Mouse (Mus musculus) left cerebral cortex, postnatal 10 days (tissue): ENCODE measurements at regions not wholly inside any gene's neighbourhood (a gene's known extent, or its start where the extent isn't known, plus 50 kb on each side); places are given as distances from the start of the nearest gene placed in this dataset.

Experiments used
- DNase-seq, 2 experiments: peaks; one replicate each; pipeline ENCODE4 v3.0.0; 2021 to 2022; ENCODE audit warnings: low spot score in 2 of 2, mixed read lengths in 1 of 2; ENCODE audit errors: extremely low spot score in 1 of 2
- intact Hi-C: fragments of 180-260 bp; cut with DNase I; formaldehyde crosslinking; loops from one replicate; pipeline ENCODE4 v1.15.1; 2025

- no peak for DNase-seq
Measured at GRCm38 (mm10) chr1:152313480-152313879, 73.0 kb downstream of the Tsen15 start.

DNA sequence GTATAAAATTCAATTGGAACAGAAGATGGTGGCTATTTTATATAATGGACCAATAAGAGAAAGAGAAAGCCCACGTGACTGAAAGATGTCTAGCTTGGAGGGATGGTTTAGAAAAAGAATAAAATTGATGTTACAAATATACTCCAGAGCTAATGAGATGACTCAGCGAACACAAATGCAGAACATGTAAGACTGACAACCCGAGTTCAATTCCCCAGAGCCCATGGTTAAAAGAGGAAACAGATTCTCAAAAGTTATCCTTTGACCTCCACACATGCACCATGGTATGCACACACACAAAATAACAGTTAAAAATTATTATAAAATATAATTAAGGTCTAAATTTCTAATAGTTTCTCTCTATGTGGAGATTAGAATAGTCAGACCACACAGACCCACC lies 81.0 kb downstream of the Tsen15 start:
- DNase-seq = no peak
- intact Hi-C loops = no loop called here

More at GRCm38 (mm10) chr1:152313480-152313879, 73.0 kb downstream of the Tsen15 start:
- intact Hi-C loops = no loop called here

DNA sequence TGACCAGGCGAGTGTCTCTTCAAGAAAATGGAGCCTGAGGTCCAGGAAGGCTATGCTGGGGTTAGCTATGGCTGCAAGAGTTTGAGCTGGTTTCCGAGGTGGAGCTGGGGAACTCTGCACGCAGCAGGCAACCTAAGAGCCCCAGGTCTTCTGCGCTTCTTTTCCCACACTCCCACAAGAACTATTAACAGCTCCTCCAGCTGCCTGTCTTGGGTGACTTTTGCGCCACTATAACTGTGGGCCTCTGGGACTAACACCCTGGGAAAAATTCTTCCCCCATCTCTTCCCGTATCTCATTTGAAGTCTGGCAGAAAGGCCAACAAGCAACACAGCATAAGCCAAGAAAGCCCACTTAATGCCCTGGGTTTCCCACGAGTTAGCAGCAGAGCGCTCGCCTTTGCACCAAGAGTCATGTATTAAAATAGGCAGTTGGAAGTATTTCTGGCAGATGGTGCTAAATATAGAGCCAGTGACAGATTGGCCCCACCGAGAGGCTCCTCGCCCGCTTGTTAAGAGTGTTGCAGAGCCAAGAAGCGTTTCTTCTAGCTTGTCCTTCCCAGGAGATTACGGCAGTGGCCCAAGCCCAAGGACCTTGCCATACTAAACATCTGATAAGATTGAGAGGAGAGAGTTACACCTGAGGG lies 81.9 kb downstream of the Tsen15 start:
- DNase-seq = no peak
- intact Hi-C loops = no loop called here

DNA sequence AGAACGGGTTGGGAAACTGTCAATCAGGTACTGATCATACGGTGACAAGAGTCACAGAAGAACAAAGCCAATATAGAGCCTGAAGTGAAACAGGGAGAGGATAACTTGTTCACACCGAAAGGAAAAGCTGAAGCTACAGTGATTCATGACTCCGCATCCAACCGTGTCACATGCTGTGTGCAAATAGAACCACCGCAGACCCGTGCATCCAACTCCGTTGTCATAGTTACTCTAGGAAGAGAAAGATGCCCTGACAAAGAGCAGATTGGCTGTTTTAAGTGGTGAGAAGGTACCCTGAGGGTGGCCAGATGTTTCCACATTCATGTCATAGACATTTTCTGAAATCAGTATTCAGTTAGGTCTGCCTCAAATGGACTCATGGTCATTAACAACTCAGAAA lies 85.1 kb downstream of the Tsen15 start:
- intact Hi-C loops = no loop called here
- no peak for DNase-seq

- DNase-seq = no peak
- intact Hi-C loops = no loop called here
Measured at GRCm38 (mm10) chr1:152292196-152292736, 94.2 kb downstream of the Tsen15 start.

GRCm38 (mm10) chr1:152290768-152291167 lies 95.7 kb downstream of the Tsen15 start:
- peak; percentile 36 to 82 for DNase-seq
- intact Hi-C loops = no loop called here

- intact Hi-C loops = loop anchor here (10.0 kb wide), 1 partner anchor 463 kb away; no protein-coding TSS in a partner anchor
- DNase-seq = no peak
Measured at GRCm38 (mm10) chr1:152287566-152288490, 98.7 kb downstream of the Tsen15 start.

GRCm38 (mm10) chr1:152286677-152287076 lies 99.8 kb downstream of the Tsen15 start:
- intact Hi-C loops = loop anchor here (10.0 kb wide), 1 partner anchor 462 kb away; no protein-coding TSS in a partner anchor
- no peak for DNase-seq

DNA sequence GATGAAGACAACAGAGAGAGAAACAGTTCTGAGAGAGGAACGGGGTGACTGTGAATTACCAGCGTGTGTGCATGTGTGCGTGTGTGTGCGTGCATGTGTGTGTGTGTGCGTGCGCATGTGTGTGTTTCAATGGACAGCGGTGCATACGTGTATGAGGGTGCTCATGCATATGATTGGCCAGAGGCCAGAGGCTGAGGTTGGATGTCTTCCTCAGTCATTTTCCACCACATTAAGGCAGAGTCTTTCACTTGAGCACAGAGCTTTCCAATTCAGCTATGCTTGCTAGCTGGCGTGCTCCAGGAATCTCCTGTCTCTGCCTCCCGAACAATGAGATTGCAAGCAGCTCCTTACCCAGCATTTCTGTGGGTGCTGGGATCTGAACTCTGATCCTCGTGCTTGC lies 104.4 kb downstream of the Tsen15 start:
- intact Hi-C loops = loop anchor here (10.0 kb wide), 1 partner anchor 457 kb away; no protein-coding TSS in a partner anchor
- no peak for DNase-seq

DNA sequence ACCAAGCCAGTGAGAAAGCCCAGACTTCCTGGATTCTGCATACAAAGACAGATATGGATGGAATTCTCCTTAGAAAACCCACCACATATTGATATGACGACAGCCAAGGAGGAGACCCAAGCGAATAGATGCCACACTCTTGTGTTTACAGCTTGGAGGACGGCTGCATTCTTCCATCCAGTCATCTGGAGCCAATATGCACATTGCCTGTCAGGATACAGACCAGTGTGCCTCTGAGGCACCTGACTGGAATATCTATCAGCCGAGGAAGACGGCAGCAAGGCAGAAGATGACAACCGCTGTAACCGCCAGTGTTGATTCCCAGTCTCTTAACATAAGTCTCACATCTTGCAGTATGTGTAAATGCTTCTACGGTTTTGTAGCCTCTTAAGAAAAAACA lies 105.3 kb downstream of the Tsen15 start:
- no peak for DNase-seq
- intact Hi-C loops = loop anchor here (10.0 kb wide), 1 partner anchor 456 kb away; no protein-coding TSS in a partner anchor

DNA sequence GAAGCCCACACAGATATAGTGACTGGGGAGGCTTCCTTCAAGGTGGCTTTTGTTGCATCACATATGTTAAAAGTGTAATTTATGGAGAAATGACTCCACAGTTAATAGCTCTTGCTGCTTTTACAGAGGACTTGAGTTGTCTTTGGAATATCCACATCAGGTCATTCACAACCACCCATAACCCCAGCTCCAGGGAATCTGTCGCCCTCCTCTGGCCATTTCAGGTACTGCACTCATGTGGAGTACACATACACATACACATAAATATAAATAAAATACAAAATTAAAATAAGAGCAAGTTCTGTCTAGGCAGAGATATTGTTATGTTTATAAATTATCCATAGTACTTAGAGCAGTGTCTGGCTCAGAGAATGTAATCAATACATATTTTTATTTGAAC lies 106.5 kb downstream of the Tsen15 start:
- intact Hi-C loops = loop anchor here (10.0 kb wide), 1 partner anchor 455 kb away; no protein-coding TSS in a partner anchor
- DNase-seq = no peak

GRCm38 (mm10) chr1:152275011-152275410 lies 111.5 kb downstream of the Tsen15 start:
- intact Hi-C loops = no loop called here

GRCm38 (mm10) chr1:152273430-152273829 lies 113.1 kb downstream of the Tsen15 start:
- no peak for DNase-seq
- intact Hi-C loops = no loop called here

More at GRCm38 (mm10) chr1:152275011-152275410, 111.5 kb downstream of the Tsen15 start:
- no peak for DNase-seq

GRCm38 (mm10) chr1:152269936-152270702 lies 116.4 kb downstream of the Tsen15 start:
- no peak for DNase-seq
- intact Hi-C loops = loop anchor here (10.0 kb wide), 1 partner anchor 175 kb away; the partner anchor contains the start of gene 1700025G04Rik

- intact Hi-C loops = loop anchor here (10.0 kb wide), 1 partner anchor 172 kb away; the partner anchor contains the start of gene 1700025G04Rik
- no peak for DNase-seq
Measured at GRCm38 (mm10) chr1:152266390-152266789, 120.1 kb downstream of the Tsen15 start.

DNA sequence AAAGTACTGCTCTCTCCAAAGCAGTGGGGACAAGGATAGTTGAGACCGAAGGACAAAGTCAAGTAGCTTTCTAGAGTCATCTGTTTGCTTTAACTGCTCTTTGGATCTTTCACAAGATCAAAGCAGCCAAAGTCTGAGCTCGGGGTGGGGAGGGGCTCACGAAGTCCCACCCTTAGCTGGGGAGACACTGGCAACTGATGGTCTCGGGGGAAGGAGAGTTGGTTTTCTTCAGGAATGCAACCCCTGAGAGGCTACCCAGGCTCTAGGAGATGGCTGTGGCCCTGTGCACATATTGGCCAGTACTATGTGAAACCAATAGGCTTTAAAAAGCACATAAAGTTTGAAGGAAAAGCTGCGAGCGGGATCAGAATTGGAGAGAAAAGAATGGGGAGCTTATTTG lies 121.5 kb downstream of the Tsen15 start:
- no peak for DNase-seq
- intact Hi-C loops = loop anchor here (10.0 kb wide), 1 partner anchor 170 kb away; the partner anchor contains the start of gene 1700025G04Rik

GRCm38 (mm10) chr1:152261472-152261871 lies 125.0 kb downstream of the Tsen15 start:
- DNase-seq = no peak
- intact Hi-C loops = loop anchor here (10.0 kb wide), 1 partner anchor 167 kb away; the partner anchor contains the start of gene 1700025G04Rik

DNA sequence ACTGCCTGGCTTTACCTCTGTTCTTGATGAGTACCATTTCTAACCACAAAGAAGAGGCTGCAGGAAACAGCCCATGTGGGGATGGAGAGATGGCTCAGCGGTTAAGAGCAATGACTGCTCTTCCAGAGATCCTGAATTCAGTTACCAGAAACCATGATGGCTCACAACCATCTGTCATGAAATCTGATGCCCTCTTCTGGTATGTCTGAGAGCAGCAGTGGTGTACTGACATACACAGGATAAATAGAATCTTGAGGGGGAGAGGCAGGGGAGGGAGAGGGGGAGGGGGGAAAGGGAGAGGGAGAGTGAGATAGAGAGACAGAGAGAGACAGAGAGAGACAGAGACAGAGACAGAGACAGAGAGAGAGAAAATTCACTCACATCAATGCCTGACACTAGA lies 125.5 kb downstream of the Tsen15 start:
- intact Hi-C loops = loop anchor here (10.0 kb wide), 1 partner anchor 166 kb away; the partner anchor contains the start of gene 1700025G04Rik
- DNase-seq = no peak
